Mouse (Mus musculus): Measurements from ENCODE around the gene Defb5.

DNA sequence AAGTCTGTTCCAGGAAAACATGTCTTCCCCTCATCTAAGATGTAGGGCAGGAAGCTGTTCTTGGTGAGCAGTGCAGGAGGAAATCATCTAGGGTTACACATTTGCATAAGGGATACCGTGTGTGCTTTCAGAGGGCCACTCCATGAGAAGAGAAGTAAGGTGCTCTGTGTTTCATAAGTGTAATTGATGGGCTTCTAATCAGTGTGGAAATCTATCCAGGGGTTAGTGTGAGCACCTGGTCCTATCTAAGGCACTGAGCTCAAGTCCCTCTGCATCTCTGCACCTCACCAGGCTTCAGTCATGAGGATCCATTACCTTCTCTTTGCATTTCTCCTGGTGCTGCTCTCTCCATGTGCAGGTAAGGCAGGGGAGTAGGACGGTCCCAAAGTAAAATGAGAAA, 7.8 kb upstream of the Defb5 start, which contains the start of gene Defb46:
- no peak for TF ChIP-seq CTCF (IDR thresholded peaks at IDR 0.05; ENCODE audit: low read depth)
- no peak for TF ChIP-seq EP300 (IDR thresholded peaks at IDR 0.05; ENCODE audit: low read depth)

Measured in heart, postnatal 0 days (tissue).